Mouse (Mus musculus) left cerebral cortex, adult 2 months (tissue): ENCODE data around the gene Cnksr2. TPM values are rescaled to one million over a fixed set of nuclear protein-coding genes. Genes with fewer than 3 reads are reported as not detected.

ENCODE experiments used
- DNase-seq, 2 experiments: peaks; one replicate each; pipeline ENCODE4 v3.0.0; 2021 to 2022; ENCODE audit warnings: low spot score in 2 of 2, mixed read lengths in 1 of 2; ENCODE audit errors: extremely low spot score in 1 of 2
- H3K27ac ChIP-seq: fragments of 200-600 bp; 2 replicates; pipeline ENCODE4 v1.8.1; 2022
- H3K4me3 ChIP-seq: fragments of 200-600 bp; 2 replicates; pipeline ENCODE4 v1.8.1; 2022
- CTCF ChIP-seq: fragments of 200-600 bp; IDR thresholded peaks from 2 replicates; pipeline ENCODE4 v1.8.1; 2022; ENCODE audit warnings: antibody characterized with exemption, mild to moderate bottlenecking, moderate library complexity
- intact Hi-C: fragments of 180-260 bp; cut with DNase I; formaldehyde crosslinking; loops from one replicate; pipeline ENCODE4 v1.15.1; 2025
- total RNA-seq, 2 experiments: library from RNA; stranded (reverse); gene quantifications; 2 replicates each; pipeline ENCODE4 v1.2.3; 2021

Cnksr2 gene
- total RNA-seq, 2 experiments from 2014 or later = 215 to 250 TPM

- Histone ChIP-seq H3K4me3 (no peak within 1 kb of the TSS), H3K27ac (peak within 1 kb of the TSS; percentile 40; the same call in 1 of the 2 replicates)
- intact Hi-C loops = no loop called here
- no peak for DNase-seq
- no peak for TF ChIP-seq CTCF
Observed at GRCm38 (mm10) chrX:157818207-157818920, 224.7 kb downstream of the Cnksr2 start, which contains the start of gene Klhl34. TSS of gene Klhl34 (plus strand) at chrX:157818435.

DNA sequence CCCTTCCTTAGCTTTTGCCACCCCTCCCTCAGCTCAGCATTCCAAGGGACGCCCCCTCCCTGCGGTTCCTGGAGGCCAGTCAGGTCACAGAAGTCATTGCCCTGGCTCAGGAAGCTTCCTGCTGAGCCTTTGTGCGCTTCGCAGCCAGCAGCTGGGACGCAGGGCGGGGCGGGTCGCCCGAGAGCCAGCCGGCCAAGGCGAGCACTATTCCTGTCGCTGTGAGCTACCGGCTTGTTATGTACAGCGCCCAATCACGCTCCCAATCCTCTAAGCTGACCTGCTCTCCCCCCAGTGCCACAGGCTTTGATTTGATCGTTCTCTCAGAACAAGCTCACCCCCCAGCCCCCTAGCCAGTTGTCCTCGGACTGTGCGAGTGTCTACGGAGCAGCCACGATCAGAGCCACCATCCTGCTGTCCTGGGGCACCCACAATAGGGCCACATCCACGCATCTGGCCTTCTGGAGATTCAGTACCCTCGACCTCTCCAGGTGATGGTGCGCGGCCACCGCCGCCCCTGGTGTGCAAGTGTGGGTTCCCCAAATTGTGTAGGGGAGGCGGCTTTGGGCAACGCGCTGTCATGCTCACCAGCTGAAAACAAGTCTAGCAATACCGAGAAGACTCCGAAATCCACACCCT, 225.4 kb downstream of the Cnksr2 start:
- intact Hi-C loops = no loop called here
- no peak for TF ChIP-seq CTCF
- no peak overlapping the region for H3K4me3 ChIP-seq
- DNase-seq = peak in 1 of 2 experiments; percentile 14
- peak overlapping the region; percentile 40; the same call in 1 of the 2 replicates for H3K27ac ChIP-seq

DNA sequence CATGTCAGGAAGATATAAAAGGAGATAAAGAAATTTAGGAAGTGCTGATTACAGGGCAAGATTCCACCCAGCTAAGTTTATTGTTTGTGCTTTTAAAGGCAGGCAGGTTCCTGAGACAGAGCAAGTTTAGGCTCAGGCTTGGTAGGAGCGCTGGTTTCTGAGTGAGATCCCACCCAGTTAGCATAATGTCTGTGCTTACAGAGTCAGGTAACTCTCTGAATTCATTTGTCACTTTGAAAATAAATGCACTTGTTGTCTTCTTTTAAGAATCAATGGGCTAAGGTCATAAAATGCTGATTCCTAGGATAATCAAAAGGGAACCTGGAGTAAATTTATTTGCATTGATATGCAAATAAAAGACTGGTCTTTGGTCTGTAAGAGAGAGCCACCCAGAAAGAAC, 233.4 kb downstream of the Cnksr2 start:
- intact Hi-C loops = no loop called here
- Histone ChIP-seq H3K27ac (no peak overlapping the region), H3K4me3 (no peak overlapping the region)
- DNase-seq = no peak
- TF ChIP-seq CTCF = no peak

DNA sequence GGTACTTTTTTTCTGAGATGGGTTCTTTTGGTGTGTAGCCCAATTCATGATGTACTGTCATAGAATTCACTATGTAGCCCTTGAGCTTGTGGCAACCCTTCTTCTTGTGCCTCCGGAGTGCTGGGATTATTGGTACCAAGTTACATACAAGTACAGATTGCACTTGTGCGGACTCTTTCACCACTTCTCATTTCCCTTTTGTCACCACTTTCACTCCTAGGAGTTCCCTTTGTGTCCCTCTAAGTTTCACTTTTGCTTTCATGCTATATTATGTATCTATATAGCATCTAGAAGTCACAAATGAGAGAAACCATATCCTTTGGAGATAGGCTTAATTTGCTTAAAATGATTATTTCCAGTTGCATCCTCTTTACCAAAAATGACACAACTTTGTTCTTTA, 241.4 kb downstream of the Cnksr2 start:
- no peak for TF ChIP-seq CTCF
- intact Hi-C loops = no loop called here
- no peak for DNase-seq
- H3K4me3 ChIP-seq = no peak overlapping the region
- no peak overlapping the region for H3K27ac ChIP-seq

Other genes starting within 250 kb of the Cnksr2 start
- gene Klhl34, start 224.9 kb downstream of the Cnksr2 start, total RNA-seq = under 1 TPM in 1 of 2 experiments, not detected in 1; 0.16 TPM